Mouse (Mus musculus) testis, adult 2 months (tissue): ENCODE measurements around the gene Prmt9. TPM values are rescaled to one million over a fixed set of nuclear protein-coding genes. Genes with fewer than 3 reads are reported as not detected.

Source experiments
- H3K27ac ChIP-seq: fragments of 200-500 bp; 2 replicates; pipeline ENCODE4 v1.5.1; 2012; ENCODE audit warnings: low read depth, low read length; ENCODE audit not compliant: control insufficient read depth, insufficient read depth
- H3K27me3 ChIP-seq: fragments of 200-500 bp; 2 replicates; pipeline ENCODE4 v1.6.1; 2012; ENCODE audit warnings: mild to moderate bottlenecking, low read length, moderate library complexity; ENCODE audit not compliant: control insufficient read depth, insufficient read depth
- H3K36me3 ChIP-seq: fragments of 200-500 bp; 2 replicates; pipeline ENCODE4 v1.6.1; 2012; ENCODE audit warnings: mild to moderate bottlenecking, low read length; ENCODE audit not compliant: control insufficient read depth, insufficient read depth
- H3K4me1 ChIP-seq: fragments of 200-500 bp; 2 replicates; pipeline ENCODE4 v1.6.1; 2012; ENCODE audit warnings: low read length; ENCODE audit not compliant: control insufficient read depth, insufficient read depth
- H3K4me3 ChIP-seq: fragments of 200-500 bp; 2 replicates; pipeline ENCODE4 v1.5.1; 2012; ENCODE audit warnings: low read depth, mild to moderate bottlenecking, low read length, moderate library complexity, mixed read lengths; ENCODE audit not compliant: control insufficient read depth
- CTCF ChIP-seq: fragments of 200-500 bp; IDR thresholded peaks from 2 replicates; pipeline ENCODE4 v1.5.1; 2012; ENCODE audit warnings: low read depth, mild to moderate bottlenecking, inconsistent platforms, low read length, moderate library complexity; ENCODE audit not compliant: control insufficient read depth, insufficient read depth, insufficient replicate concordance
- POLR2A ChIP-seq: fragments of 200-500 bp; IDR thresholded peaks from 2 replicates; pipeline ENCODE4 v1.6.1; 2012; ENCODE audit warnings: low read depth, mild to moderate bottlenecking, inconsistent platforms, low read length, moderate library complexity; ENCODE audit not compliant: control insufficient read depth
- polyA plus RNA-seq: library from polyadenylated mRNA; depleted of rRNA; stranded (reverse); fragments of >200 nt; gene quantifications from 2 replicates; pipeline ENCODE4 v1.2.3, GENCODE M21; 2012; rRNA removed

Prmt9 gene
- polyA plus RNA-seq, 1 experiment = 3.0 TPM

DNA sequence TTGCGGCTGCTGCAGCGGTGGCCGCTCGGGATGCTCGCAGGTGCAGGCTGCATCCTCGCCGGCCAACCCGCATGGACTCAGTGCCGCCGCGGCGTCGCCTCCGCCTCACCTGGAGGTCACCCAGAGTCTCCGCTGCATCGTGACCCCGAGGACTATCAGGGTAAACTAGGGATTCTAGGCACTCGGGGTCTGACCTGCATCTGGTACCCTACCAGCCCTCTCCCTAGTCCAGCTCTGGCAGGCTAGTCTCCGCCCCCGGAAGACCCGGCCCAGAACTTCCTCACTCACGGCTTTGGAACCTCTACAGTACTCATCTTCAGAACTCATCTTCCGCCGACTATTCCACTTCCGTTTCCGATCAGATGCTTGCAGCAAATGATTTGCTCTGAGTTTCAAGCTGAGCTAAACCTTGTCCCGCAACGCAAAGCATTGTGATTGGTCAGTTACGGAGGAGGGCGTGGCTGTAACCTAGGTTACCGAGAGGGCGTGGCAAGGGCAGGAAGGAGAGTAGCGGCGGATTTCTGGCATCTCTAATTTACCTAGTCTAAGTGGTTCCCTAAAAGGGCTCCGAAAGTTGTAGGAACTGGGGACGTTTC, 61.3 kb downstream of the Prmt9 start, which contains the start of gene Tmem184c:
Gene Tmem184c (minus strand): TSS at position 325 of the 596 bp plus-strand sequence.
- TF ChIP-seq POLR2A (peak; percentile 82), CTCF (no peak)
- Histone ChIP-seq H3K27ac (peak within 1 kb of the TSS; percentile 91), H3K36me3 (no peaks in the 10 kb centered on the region), H3K4me1 (no peaks in the 10 kb centered on the region), H3K4me3 (peak within 1 kb of the TSS; percentile 99), H3K27me3 (no peaks in the 10 kb centered on the region)

DNA sequence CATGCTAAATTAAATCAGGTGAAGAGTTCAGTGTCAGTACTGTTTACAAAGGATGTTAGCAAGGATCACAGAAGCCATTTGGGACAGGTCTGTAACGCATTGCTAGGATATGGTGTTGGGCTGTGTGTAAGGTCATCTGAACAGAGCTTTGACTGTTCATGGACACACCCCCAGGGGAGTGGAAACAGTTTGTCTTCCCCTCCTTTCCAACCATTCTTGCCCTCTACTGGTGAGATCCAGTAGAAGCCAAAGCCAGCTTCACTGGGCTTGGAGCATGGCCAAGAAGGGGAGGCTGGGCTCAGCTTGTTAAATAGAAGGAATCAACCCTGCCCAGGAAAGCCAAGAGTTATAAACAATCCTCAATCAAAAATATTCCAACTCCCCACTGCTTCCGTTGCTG, 68.7 kb downstream of the Prmt9 start:
- Histone ChIP-seq H3K4me3 (no peak overlapping the region), H3K36me3 (no peaks in the 10 kb centered on the region), H3K27ac (no peak overlapping the region), H3K27me3 (no peaks in the 10 kb centered on the region), H3K4me1 (no peaks in the 10 kb centered on the region)
- no peak for TF ChIP-seq CTCF
- no peak for TF ChIP-seq POLR2A

DNA sequence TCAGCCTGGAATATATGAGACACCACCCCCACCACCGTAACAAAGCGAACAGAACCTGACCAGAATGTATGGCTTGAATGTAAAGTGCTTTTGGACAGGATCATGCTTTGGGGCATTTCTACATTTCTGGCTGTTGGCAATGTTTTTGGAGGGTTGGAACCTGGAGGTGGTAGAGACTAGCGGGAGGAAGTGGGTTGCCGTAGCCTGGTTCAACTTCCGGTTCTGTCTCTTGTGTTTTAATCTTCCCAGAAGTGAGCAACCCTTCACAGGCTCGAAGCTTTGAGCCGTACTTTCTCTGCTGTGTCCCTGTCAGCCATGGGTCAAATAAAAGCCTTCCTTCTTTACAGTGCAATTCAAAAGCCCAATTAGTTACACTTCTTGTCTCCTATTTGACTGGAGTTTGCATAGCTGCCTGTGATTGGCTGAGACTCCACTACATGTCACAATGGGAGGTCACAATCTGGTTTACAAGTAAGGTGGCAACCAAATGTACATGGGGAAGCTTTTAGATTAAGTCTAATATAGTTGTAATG, 74.5 kb downstream of the Prmt9 start:
- peak overlapping the region; percentile 83 for H3K4me3 ChIP-seq
- no peaks in the 10 kb centered on the region for H3K27me3 ChIP-seq
- TF ChIP-seq POLR2A = no peak
- TF ChIP-seq CTCF = no peak
- H3K4me1 ChIP-seq = no peaks in the 10 kb centered on the region
- no peaks in the 10 kb centered on the region for H3K36me3 ChIP-seq
- H3K27ac ChIP-seq = peak overlapping the region; percentile 75

DNA sequence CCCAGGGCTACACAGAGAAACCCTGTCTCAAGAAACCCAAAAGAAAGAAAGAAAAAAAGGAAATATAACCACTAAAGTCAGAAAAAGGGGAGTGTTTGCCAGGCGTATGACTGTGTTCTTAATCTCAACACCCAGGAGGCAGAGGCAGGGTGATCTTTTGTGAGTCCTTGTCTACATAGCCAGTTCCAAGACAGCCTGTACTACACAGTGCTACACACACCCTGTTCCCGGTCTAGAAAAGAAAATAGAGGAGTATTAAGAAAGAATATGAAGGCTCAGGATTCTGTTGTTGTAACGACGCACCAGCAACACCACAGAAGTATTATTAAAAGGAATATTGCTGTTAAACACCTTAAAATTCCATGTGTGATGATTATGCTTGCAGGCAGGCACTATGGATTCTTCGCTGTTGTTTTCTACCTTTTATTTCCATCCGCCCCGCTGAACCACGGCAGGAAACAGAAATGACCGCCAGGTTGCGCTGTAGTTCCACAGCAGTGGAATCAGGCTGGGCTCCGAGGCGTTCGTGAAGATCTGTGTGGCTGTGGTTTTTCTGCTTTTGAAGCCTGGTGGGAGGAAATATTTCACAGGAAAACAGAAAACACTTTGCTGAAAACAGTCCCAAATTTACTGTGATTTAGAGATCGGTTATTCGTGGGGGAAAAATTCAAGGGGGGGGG, 80.8 kb downstream of the Prmt9 start:
- no peaks in the 10 kb centered on the region for H3K27me3 ChIP-seq
- H3K4me3 ChIP-seq = no peak overlapping the region
- H3K27ac ChIP-seq = no peak overlapping the region
- H3K36me3 ChIP-seq = no peaks in the 10 kb centered on the region
- peak; percentile 85; the same call in 1 of the 2 replicates for TF ChIP-seq CTCF
- no peak for TF ChIP-seq POLR2A
- H3K4me1 ChIP-seq = no peaks in the 10 kb centered on the region

DNA sequence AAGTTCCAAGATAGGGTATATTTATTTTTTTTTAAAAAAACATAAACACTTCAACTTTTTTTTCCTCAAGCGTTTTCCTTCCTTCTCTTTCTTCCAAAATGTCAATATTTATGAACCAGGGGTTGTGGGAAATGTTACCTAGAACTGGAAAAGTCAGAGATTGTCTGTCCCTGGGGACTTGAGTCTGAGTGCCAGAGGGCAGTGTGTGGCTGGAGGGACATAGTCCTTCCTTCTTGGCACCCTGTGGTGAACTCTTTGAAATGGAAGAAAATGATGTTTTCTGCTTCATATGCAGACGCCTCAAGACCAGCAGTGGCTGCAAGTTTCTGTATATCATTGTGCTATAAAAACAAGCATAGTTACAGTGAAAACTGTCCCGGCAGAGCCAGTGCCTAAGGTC, 81.5 kb downstream of the Prmt9 start:
- TF ChIP-seq CTCF (no peak), POLR2A (no peak)
- H3K27ac ChIP-seq = no peak overlapping the region
- H3K27me3 ChIP-seq = no peaks in the 10 kb centered on the region
- no peaks in the 10 kb centered on the region for H3K36me3 ChIP-seq
- H3K4me3 ChIP-seq = no peak overlapping the region
- no peaks in the 10 kb centered on the region for H3K4me1 ChIP-seq

Other genes with a start within 250 kb of the Prmt9 start
- 7.2 and 7.5 TPM in 2 replicates for gene Arhgap10, start 31.4 kb upstream of the Prmt9 start, polyA plus RNA-seq
- 24.0 and 32.8 TPM in 2 replicates for gene Tmem184c, start 61.3 kb downstream of the Prmt9 start, polyA plus RNA-seq
- gene Ednra, start 175.1 kb downstream of the Prmt9 start, polyA plus RNA-seq = 2.3 and 2.4 TPM in 2 replicates